Mouse (Mus musculus) forelimb bud, embryonic 11.5 days (tissue): ENCODE data around the gene Catsper4.
A peak's percentile ranks its signal among the peaks of the same experiment; 100 is the strongest.

Source experiments
- DNase-seq: peaks from one replicate; pipeline ENCODE4 v3.0.0-alpha.2; 2012; ENCODE audit warnings: low read depth, low spot score

Gene Catsper4

GRCm38 (mm10) chr4:134250930-134251240, 23.7 kb upstream of the Catsper4 start:
- no peak for DNase-seq

- DNase-seq: no peak
These were observed 23.1 kb upstream of the Catsper4 start for GRCm38 (mm10) chr4:134250116-134250929.

GRCm38 (mm10) chr4:134249651-134250050, 22.5 kb upstream of the Catsper4 start:
- peak; percentile 67 for DNase-seq

GRCm38 (mm10) chr4:134246719-134247258, 19.6 kb upstream of the Catsper4 start, which contains the start of gene Gm30191:
Gene Gm30191 (plus strand): TSS chr4:134246935.
- no peak for DNase-seq

GRCm38 (mm10) chr4:134246256-134246655, 19.1 kb upstream of the Catsper4 start:
- DNase-seq: no peak

GRCm38 (mm10) chr4:134245148-134245843, 18.1 kb upstream of the Catsper4 start, which contains the start of gene Zfp593:
Gene Zfp593 (minus strand): TSS chr4:134245592.
- DNase-seq: peak; percentile 94

- no peak for DNase-seq
These were observed 16.5 kb upstream of the Catsper4 start, which contains the start of gene E130218I03Rik for GRCm38 (mm10) chr4:134243516-134244250. Gene E130218I03Rik (plus strand): TSS chr4:134243662.

- no peak for DNase-seq
These were observed 11.5 kb upstream of the Catsper4 start for GRCm38 (mm10) chr4:134238686-134239085.

- no peak for DNase-seq
These were observed 11.1 kb upstream of the Catsper4 start, which contains the start of gene Cnksr1 for GRCm38 (mm10) chr4:134238279-134238651. Gene Cnksr1 (minus strand): TSS chr4:134238399.

GRCm38 (mm10) chr4:134237582-134238278, 10.5 kb upstream of the Catsper4 start:
- no peak for DNase-seq

GRCm38 (mm10) chr4:134234876-134235275, 7.7 kb upstream of the Catsper4 start:
- no peak for DNase-seq

GRCm38 (mm10) chr4:134230431-134230830, 3.2 kb upstream of the Catsper4 start:
- DNase-seq: no peak

GRCm38 (mm10) chr4:134222793-134223600, 4.2 kb downstream of the Catsper4 start:
- DNase-seq: no peak

GRCm38 (mm10) chr4:134206488-134207053, 20.6 kb downstream of the Catsper4 start:
- no peak for DNase-seq

GRCm38 (mm10) chr4:134203340-134203896, 23.8 kb downstream of the Catsper4 start:
- DNase-seq: no peak

GRCm38 (mm10) chr4:134202904-134203303, 24.3 kb downstream of the Catsper4 start, which contains the start of gene Gm7534:
Gene Gm7534 (minus strand): TSS chr4:134203004.
- DNase-seq: no peak

- DNase-seq: no peak
These were observed 27.8 kb downstream of the Catsper4 start for GRCm38 (mm10) chr4:134199371-134199770.

GRCm38 (mm10) chr4:134186268-134186667, 40.9 kb downstream of the Catsper4 start:
- DNase-seq: no peak

GRCm38 (mm10) chr4:134185569-134185968, 41.6 kb downstream of the Catsper4 start:
- no peak for DNase-seq

- DNase-seq: no peak
These were observed 43.5 kb downstream of the Catsper4 start for GRCm38 (mm10) chr4:134183711-134184110.
